Mouse (Mus musculus) olfactory bulb, adult 2 months (tissue): ENCODE data around the gene Taok1.

Experiments
- CTCF ChIP-seq: fragments of 200-500 bp; IDR thresholded peaks from 2 replicates; pipeline ENCODE4 v1.5.1; 2012; ENCODE audit warnings: low read depth, mild to moderate bottlenecking, low read length, moderate library complexity; ENCODE audit not compliant: insufficient read depth
- POLR2A ChIP-seq: fragments of 200-500 bp; IDR thresholded peaks from 2 replicates; pipeline ENCODE4 v1.6.1; 2012; ENCODE audit warnings: mild to moderate bottlenecking, low read depth, low read length, moderate library complexity; ENCODE audit not compliant: insufficient read depth

- TF ChIP-seq CTCF (no peak), POLR2A (no peak)
Measured at GRCm38 (mm10) chr11:77514281-77514831, 93.3 kb downstream of the Taok1 start.
